Mouse (Mus musculus) cerebellum, adult 2 months (tissue): ENCODE measurements around the gene Fam163b. TPM values are rescaled to one million over a fixed set of nuclear protein-coding genes. Genes with fewer than 3 reads are reported as not detected.

Experiments
- DNase-seq, 2 experiments: peaks; one replicate each; pipeline ENCODE4 v3.0.0; 2021
- H3K27ac ChIP-seq: fragments of 200-500 bp; 2 replicates; pipeline ENCODE4 v1.5.1; 2012; ENCODE audit warnings: low read length, control low read depth, inconsistent platforms; ENCODE audit not compliant: insufficient read depth
- H3K27me3 ChIP-seq: fragments of 200-500 bp; 2 replicates; pipeline ENCODE4 v1.6.1; 2012; ENCODE audit warnings: inconsistent platforms, mild to moderate bottlenecking, low read length, moderate library complexity; ENCODE audit not compliant: control insufficient read depth, insufficient read depth
- H3K4me1 ChIP-seq: fragments of 200-500 bp; 2 replicates; pipeline ENCODE4 v1.6.1; 2011; ENCODE audit warnings: low read length; ENCODE audit not compliant: control insufficient read depth, insufficient read depth
- H3K4me3 ChIP-seq: fragments of 200-500 bp; replicated peaks from 2 replicates; pipeline ENCODE3; 2011; ENCODE audit warnings: mild to moderate bottlenecking, low read depth, low read length, control low read depth; ENCODE audit not compliant: insufficient read depth
- CTCF ChIP-seq: fragments of 200-500 bp; IDR thresholded peaks from 2 replicates; pipeline ENCODE4 v1.5.1; 2011; ENCODE audit warnings: low read depth, mild to moderate bottlenecking, control low read depth, low read length, moderate library complexity, borderline replicate concordance; ENCODE audit not compliant: insufficient read depth
- POLR2A ChIP-seq: fragments of 200-500 bp; IDR thresholded peaks from 2 replicates; pipeline ENCODE4 v1.6.1; 2011; ENCODE audit warnings: low read length, control low read depth, borderline replicate concordance; ENCODE audit not compliant: insufficient read depth
- WGBS: fragments of 180-500 bp; shearing (Covaris S2); methylation state at CpG from one replicate; pipeline ENCODE4 v1.1.7; 2018; 5-methylcytosine and 5-hydroxymethylcytosine counted together
- polyA plus RNA-seq: library from polyadenylated mRNA; depleted of rRNA; stranded (reverse); fragments of >200 nt; gene quantifications from 2 replicates; pipeline ENCODE4 v1.2.3, GENCODE M21; 2012

Gene Fam163b
- polyA plus RNA-seq, 1 experiment, result 24.3 TPM

DNA sequence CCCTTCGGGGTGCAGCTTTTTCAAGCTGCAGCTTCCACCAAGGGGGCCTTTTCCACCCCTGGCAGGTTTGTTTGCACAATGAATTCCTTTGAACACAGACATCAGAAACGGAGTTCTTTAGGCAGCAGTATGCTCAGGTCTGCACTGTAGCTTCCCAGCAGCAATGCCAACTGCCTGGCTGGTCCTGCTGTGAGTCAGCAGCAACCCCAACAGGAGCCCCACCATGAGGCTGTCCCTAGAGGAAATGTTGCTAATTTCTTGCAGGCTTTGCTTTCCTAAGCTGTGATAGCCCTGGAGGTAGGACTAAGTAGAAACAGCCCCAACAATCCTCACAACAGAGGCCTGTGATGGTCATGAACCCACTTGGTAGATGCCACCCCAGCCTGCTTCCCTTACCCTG, 24.7 kb upstream of the Fam163b start:
- Histone ChIP-seq H3K4me1 (no peaks in the 10 kb centered on the region), H3K4me3 (no peak overlapping the region), H3K27me3 (no peaks in the 10 kb centered on the region), H3K27ac (no peak overlapping the region)
- DNase-seq, result no peak
- no peak for TF ChIP-seq POLR2A
- TF ChIP-seq CTCF, result no peak
- 40% methylated on average over 2 of the region's 2 CpGs for WGBS

DNA sequence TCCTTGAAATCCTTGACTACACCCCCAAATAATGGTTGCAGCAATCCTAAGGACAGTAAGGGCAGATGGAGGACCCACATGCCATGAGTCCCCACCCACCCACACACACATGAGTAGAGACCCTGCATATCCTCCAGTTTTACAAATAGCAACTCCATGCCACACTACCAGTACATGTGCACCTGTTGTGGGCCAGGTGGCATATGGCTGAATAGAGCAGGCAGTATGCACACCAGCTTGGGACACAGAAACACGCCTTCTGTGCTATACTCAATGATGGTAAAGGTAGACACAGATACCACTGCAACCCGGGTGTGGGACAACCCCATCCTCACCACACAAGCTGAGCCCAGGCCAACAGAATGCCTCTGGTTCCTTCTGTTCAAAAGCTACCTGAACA, 23.8 kb upstream of the Fam163b start:
- H3K4me1 ChIP-seq, result no peaks in the 10 kb centered on the region
- no peaks in the 10 kb centered on the region for H3K27me3 ChIP-seq
- H3K27ac ChIP-seq, result no peak overlapping the region
- 82% methylated on average over 2 of the region's 2 CpGs for WGBS
- no peak for DNase-seq
- no peak overlapping the region for H3K4me3 ChIP-seq
- no peak for TF ChIP-seq POLR2A
- no peak for TF ChIP-seq CTCF

DNA sequence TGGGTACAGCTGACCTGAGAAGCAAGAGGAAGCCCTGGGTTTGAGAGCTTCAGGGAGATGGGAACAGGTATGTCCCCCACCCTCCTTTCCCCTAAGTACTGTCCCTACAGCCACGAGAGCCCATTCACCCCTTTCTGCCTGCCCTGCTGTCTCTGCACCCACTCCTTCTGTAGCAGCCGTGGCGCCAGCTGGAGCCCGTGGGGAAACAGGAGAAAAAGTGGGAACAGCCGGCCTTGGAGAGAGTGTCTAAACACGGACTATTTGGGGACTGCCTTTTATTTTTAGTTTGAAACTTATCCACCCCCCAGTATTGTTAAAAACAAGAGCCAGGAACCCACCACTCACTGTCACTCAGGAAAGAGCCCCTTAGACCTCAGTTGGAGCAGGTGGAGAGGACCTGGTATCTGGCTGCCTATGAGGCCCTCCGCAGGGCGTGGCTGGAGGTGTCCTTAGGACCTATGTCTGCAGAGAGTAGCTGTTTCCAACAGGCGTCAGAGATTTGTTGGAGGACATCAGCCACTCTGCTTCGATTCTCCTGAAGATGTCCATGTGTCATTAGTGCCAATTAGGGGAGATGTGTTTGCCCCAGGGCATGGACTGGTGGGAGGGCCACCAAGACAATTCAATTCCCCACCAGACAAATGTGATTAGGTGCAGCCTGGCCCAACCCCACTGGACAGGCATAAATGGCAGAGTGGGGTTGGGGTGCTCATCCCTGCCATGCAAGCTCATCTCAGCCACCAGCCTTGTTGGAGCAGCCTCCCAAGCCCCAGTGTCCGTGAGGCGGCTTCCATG, 22.7 kb upstream of the Fam163b start, which contains the start of gene Dbh:
TSS of gene Dbh (plus strand) at position 438 of the 795 bp plus-strand sequence.
- no peak for DNase-seq
- TF ChIP-seq CTCF, result no peak
- no peak for TF ChIP-seq POLR2A
- no peaks in the 10 kb centered on the region for H3K27me3 ChIP-seq
- no peak within 1 kb of the TSS for H3K4me3 ChIP-seq
- H3K4me1 ChIP-seq, result no peaks in the 10 kb centered on the region
- no peak within 1 kb of the TSS for H3K27ac ChIP-seq
- WGBS, result 85% methylated on average over 12 of the region's 12 CpGs

DNA sequence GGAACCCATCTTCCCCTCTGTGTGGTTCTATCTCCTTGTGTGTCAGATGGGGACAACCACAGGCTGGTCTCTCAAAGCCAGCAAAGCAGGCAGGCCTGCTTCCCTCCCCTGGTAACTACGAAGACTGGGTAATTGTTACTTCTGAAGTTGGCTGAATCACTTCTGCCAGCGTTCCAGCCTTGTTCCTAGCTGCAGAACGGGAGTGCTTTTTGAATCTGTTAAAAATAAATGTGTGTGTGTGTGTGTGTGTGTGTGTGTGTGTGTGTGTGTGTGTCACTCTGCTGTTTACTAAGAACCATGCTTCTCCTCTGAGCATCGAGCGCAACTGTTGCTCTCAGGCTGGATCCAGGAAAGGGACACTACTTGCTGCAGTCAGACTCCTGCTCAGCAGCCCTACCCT, 21.6 kb upstream of the Fam163b start:
- no peak for TF ChIP-seq POLR2A
- no peak for TF ChIP-seq CTCF
- Histone ChIP-seq H3K4me3 (no peak overlapping the region), H3K27ac (no peak overlapping the region), H3K4me1 (no peaks in the 10 kb centered on the region), H3K27me3 (no peaks in the 10 kb centered on the region)
- WGBS, result 68% methylated on average over 5 of the region's 5 CpGs
- DNase-seq, result no peak

DNA sequence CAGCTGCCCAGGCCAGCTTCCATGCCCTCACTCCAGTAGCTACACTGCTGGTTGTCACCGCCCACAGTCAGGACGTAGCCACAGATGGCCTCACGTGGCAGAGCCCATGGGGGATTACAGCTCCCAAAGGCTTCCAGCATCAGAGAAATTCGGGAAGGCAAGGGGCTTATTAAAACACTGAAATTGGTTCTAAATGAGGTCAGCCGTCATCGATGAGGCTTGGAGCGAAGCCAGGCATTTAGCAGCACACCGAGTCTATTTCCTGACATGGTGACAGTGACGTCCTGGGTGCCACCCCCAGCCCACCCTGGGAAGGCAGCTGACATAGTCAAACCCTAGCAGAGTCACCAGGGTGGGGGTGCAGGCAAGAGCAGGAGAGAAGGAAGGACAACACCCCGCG, 20.4 kb upstream of the Fam163b start:
- H3K27me3 ChIP-seq, result no peaks in the 10 kb centered on the region
- no peak overlapping the region for H3K4me3 ChIP-seq
- H3K4me1 ChIP-seq, result no peaks in the 10 kb centered on the region
- TF ChIP-seq CTCF (no peak), POLR2A (no peak)
- no peak overlapping the region for H3K27ac ChIP-seq
- no peak for DNase-seq
- WGBS, result 44% methylated on average over 11 of the region's 11 CpGs

DNA sequence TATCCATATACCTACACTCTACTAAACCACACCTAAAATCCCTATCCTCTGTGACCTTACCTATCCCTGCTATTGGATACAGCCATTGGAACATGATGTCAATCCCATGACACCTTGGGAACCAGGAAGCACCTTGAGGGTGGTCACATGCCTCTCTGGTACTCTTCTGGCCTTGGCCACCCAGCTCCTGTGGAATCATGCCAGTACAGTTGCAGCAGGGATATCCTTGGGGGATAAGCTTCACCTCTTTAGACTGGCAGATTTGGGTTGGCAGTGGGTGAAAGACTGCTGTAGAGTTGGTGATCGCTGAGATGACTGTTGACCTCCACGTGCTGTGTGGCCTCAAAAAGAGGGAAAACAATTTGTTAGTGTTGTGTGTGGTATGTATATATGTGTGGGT, 19.2 kb upstream of the Fam163b start:
- H3K27ac ChIP-seq, result no peak overlapping the region
- 77% methylated on average over 2 of the region's 2 CpGs for WGBS
- H3K4me3 ChIP-seq, result no peak overlapping the region
- H3K27me3 ChIP-seq, result no peaks in the 10 kb centered on the region
- no peak for DNase-seq
- TF ChIP-seq CTCF, result no peak
- TF ChIP-seq POLR2A, result no peak
- no peaks in the 10 kb centered on the region for H3K4me1 ChIP-seq

DNA sequence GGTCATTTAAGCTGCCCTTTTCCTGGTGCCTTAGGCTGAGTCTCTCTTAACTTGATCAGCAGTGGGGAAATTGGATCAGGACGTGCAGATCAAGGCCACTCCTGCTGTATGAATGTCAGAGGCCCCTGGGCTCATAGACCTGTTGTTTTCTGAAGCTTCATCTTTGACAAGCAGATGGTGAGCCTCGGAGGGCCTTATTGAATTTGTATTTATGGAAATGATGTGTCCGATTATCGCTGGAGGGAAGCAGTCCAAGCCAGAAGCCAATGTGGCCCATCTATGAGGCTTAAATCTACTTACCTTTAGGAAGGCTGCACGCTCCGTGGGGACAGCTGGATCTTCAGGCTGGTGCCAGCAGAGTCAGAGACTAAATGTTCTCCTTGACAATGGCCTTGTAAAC, 14.3 kb upstream of the Fam163b start:
- Histone ChIP-seq H3K27me3 (no peaks in the 10 kb centered on the region), H3K4me1 (no peaks in the 10 kb centered on the region), H3K27ac (no peak overlapping the region), H3K4me3 (no peak overlapping the region)
- 57% methylated on average over 6 of the region's 6 CpGs for WGBS
- TF ChIP-seq CTCF, result no peak
- no peak for TF ChIP-seq POLR2A
- DNase-seq, result no peak

DNA sequence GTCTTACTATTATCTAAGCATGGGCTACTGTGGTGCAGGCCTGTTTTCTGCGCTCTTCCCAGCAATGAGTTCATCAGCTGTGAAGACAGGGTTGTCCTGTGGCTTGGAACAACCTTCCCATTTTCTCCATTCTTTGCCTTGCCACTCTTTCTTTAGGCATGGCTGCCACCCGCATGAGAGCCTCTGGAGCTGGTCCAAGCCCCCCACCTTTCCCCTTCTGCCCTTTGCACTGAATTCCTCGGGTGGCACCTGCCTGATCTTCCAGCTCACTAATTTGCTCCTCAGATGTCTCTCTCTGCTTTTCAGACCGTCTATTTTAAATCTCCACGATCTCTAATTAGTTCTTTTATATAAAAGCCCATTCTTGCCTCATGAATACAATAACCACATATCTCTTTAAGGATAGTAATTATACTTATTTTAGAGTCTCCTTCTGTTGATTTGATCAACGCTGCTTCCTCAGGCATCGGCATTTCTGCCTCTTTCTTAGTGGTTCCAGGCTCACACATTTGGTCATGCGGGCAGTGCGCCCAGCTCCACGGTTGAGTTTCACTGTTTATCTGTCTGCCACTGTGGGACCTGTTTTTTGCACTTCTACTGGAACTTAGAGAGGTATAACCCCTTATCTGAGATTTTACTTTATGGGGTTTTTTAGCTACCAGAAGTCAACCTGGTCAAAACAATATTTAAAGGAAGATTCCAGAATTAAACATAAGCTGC, 12.3 kb upstream of the Fam163b start:
- Histone ChIP-seq H3K27me3 (no peaks in the 10 kb centered on the region), H3K4me1 (no peaks in the 10 kb centered on the region), H3K4me3 (no peak overlapping the region), H3K27ac (no peak overlapping the region)
- 41% methylated on average over 10 of the region's 10 CpGs for WGBS
- no peak for DNase-seq
- no peak for TF ChIP-seq CTCF
- no peak for TF ChIP-seq POLR2A
